Mouse (Mus musculus) heart, embryonic 11.5 days (tissue): ENCODE data around the gene Tpm4. TPM values are rescaled to one million over a fixed set of nuclear protein-coding genes. Genes with fewer than 3 reads are reported as not detected.

Experiments
- ATAC-seq: fragments of 200-750 bp; cut with Nextera tagmentation; replicated peaks from 2 replicates; pipeline ENCODE4 v1.8.0; 2017; ENCODE audit warnings: moderate library complexity; ENCODE audit not compliant: insufficient number of reproducible peaks, low FRiP score, low TSS enrichment
- H3K27ac ChIP-seq: fragments of 300-500 bp; sonication (generic); 2 replicates; pipeline ENCODE4 v1.5.1; 2014; ENCODE audit warnings: mild to moderate bottlenecking, low read depth, low read length
- H3K27me3 ChIP-seq: fragments of 300-500 bp; sonication (generic); 2 replicates; pipeline ENCODE4 v1.6.1; 2014; ENCODE audit warnings: mild to moderate bottlenecking, low read length, mixed read lengths; ENCODE audit not compliant: control insufficient read depth, insufficient read depth
- H3K36me3 ChIP-seq: fragments of 300-500 bp; sonication (generic); 2 replicates; pipeline ENCODE4 v1.6.1; 2014; ENCODE audit warnings: mild to moderate bottlenecking, low read length, moderate library complexity, mixed read lengths; ENCODE audit not compliant: control insufficient read depth, insufficient read depth
- H3K4me1 ChIP-seq: fragments of 300-500 bp; sonication (generic); 2 replicates; pipeline ENCODE4 v1.6.1; 2014; ENCODE audit warnings: low read length; ENCODE audit not compliant: control insufficient read depth, insufficient read depth
- H3K4me2 ChIP-seq: fragments of 300-500 bp; sonication (generic); 2 replicates; pipeline ENCODE4 v1.6.1; 2014; ENCODE audit warnings: mild to moderate bottlenecking, moderate library complexity
- H3K4me3 ChIP-seq: fragments of 300-500 bp; sonication (generic); 2 replicates; pipeline ENCODE4 v1.5.1; 2014; ENCODE audit warnings: low read depth, low read length
- H3K9ac ChIP-seq: fragments of 300-500 bp; sonication (generic); 2 replicates; pipeline ENCODE4 v1.6.1; 2014; ENCODE audit warnings: mild to moderate bottlenecking, low read depth, low read length, moderate library complexity
- H3K9me3 ChIP-seq: fragments of 300-500 bp; sonication (generic); replicated peaks from 2 replicates; pipeline ENCODE4 v1.6.1; 2016; ENCODE audit warnings: low read length; ENCODE audit not compliant: control insufficient read depth
- WGBS: fragments of 180-500 bp; shearing (Covaris S2); extraction: QIAGEN DNeasy Blood & Tissue Kit; methylation state at CpG from one replicate; pipeline ENCODE4 v1.1.7; 2014; ENCODE audit not compliant: insufficient replicate concordance; 5-methylcytosine and 5-hydroxymethylcytosine counted together
- polyA plus RNA-seq: library from polyadenylated mRNA; unstranded; fragments of >200 nt; fragmentation: Nextera tagmentation; extraction: Ambion mirVana; gene quantifications from 2 replicates; pipeline ENCODE4 v1.2.1, GENCODE M21; 2014

Gene Tpm4
- polyA plus RNA-seq, 1 experiment from 2014 or later = 405 TPM

DNA sequence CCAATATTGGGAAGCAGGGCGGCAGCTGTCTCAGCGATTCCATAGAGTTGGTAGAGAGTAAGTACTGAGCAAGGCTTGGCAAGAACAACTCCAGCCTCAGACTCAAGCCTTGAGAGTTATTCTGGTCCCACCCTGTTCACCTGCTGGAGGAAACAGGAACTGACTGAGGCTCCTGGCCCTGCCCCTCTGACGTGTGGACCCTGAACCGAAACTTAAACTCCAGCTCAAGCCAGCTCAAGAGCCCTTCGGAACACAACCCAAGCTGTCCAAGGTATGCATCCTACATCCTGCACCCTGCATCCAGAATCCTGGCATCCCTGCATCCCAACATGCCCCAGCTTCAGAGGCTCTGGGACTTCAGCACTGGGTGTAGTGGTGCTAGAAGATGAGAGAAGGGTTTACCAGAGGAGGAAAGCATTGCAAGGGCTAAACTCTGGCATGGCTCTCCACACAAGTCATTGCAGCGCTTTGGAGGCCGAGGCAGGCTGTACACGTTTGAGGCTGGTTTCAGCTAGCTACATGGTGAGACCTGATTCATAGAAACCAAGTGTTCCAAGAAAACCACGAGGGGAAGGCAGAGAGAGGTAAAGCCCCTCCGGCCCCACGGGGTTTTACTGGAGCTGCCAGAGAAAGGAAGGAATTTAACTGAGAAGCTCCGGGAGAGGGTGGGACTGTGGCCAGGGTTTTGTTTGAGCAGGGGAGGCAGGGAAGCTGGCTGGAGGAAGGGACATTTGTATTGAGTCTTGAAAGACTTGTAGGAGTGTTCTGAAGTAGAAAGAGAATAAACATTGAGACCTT is 54.8 kb downstream of the Tpm4 start, which contains the start of gene Hsh2d:
TSS of gene Hsh2d (plus strand) at position 222 of the 798 bp plus-strand sequence.
- H3K36me3 ChIP-seq = no peaks in the 10 kb centered on the region
- WGBS = 68% methylated on average over 12 of the region's 12 CpGs
- H3K4me2 ChIP-seq = no peak within 1 kb of the TSS
- no peaks in the 10 kb centered on the region for H3K9me3 ChIP-seq
- no peak within 1 kb of the TSS for H3K4me3 ChIP-seq
- no peak for ATAC-seq
- H3K27me3 ChIP-seq = no peaks in the 10 kb centered on the region
- no peak within 1 kb of the TSS for H3K27ac ChIP-seq
- no peak within 1 kb of the TSS for H3K9ac ChIP-seq
- no peaks in the 10 kb centered on the region for H3K4me1 ChIP-seq

DNA sequence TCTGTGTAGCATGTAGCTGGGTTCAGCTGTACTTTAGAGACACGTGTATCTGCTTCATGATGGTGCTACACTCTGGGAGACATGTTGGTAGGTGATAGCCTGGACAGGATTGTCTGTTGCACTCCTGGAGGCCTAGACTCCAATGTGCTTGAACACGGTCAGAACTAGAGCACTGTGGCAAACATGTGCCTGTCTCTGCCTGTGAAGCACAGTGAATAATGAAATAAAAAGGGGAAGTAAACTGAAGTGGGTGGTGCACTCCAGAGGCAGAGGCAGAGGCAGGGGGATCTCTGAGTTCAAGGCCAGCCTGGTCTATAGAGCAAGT is 55.4 kb downstream of the Tpm4 start:
- Histone ChIP-seq H3K27ac (no peak overlapping the region), H3K9ac (no peak overlapping the region), H3K36me3 (no peaks in the 10 kb centered on the region), H3K4me2 (no peak overlapping the region), H3K4me3 (no peak overlapping the region), H3K4me1 (no peaks in the 10 kb centered on the region), H3K9me3 (no peaks in the 10 kb centered on the region), H3K27me3 (no peaks in the 10 kb centered on the region)
- 80% methylated on average over 2 of the region's 2 CpGs for WGBS
- ATAC-seq = no peak

DNA sequence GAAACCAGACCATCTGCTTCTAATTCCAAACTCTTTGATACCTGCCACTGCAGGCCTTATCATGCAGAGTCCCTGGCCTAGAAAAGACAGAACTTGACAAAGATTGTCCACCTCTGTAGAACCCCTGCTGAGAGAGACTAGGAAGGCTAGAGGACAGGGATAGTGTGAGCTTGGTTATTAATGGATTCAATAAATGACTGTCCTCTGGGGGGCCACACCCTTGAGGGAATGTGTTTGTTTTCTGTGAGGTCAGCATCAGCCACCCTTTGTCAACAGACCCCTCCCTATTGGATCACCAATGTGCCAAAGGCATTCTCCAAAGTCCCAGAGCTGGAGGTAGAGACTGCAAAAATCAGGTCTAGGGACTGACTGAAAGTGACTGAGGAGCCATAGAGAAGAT is 57.3 kb downstream of the Tpm4 start:
- Histone ChIP-seq H3K36me3 (no peaks in the 10 kb centered on the region), H3K4me1 (no peaks in the 10 kb centered on the region), H3K4me2 (no peak overlapping the region), H3K4me3 (no peak overlapping the region), H3K9me3 (no peaks in the 10 kb centered on the region), H3K9ac (no peak overlapping the region), H3K27ac (no peak overlapping the region), H3K27me3 (no peaks in the 10 kb centered on the region)
- no peak for ATAC-seq

DNA sequence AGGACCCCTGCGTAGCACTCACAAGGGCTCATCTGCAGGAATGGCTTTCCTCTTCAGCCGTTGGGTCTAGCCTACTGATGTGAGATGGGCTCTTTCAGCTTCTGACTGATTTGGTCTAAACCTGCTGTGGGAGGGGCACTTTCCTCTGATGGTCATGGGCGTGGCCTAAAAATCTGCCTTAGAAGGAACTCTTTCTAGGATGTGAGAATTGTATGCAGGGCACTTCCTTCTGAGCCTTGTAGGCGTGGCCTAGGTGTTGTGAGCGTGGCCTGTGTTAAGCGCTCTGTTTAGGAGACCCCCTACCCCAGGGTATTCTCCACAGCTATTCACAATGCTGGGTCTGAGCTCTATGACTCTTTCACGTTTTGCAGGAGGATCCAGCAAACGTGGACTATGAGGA is 63.2 kb downstream of the Tpm4 start:
- 48% methylated on average over 8 of the region's 8 CpGs for WGBS
- Histone ChIP-seq H3K9me3 (peaks cover 8% of the 10 kb centered on the region), H3K27ac (no peak overlapping the region), H3K27me3 (no peaks in the 10 kb centered on the region), H3K4me2 (no peak overlapping the region), H3K4me1 (no peaks in the 10 kb centered on the region), H3K36me3 (no peaks in the 10 kb centered on the region), H3K9ac (no peak overlapping the region), H3K4me3 (no peak overlapping the region)
- ATAC-seq = no peak

Other genes with a start within 250 kb of the Tpm4 start
- 2.4 and 3.1 TPM in 2 replicates for gene Zfp882, start 226.4 kb upstream of the Tpm4 start, polyA plus RNA-seq
- gene Zfp617, start 226.3 kb upstream of the Tpm4 start, polyA plus RNA-seq = 34.4 and 36.4 TPM in 2 replicates
- gene Zfp961, start 183.9 kb upstream of the Tpm4 start, polyA plus RNA-seq = 15.2 and 15.7 TPM in 2 replicates
- gene Cyp4f18, start 125.3 kb upstream of the Tpm4 start, polyA plus RNA-seq = 0.30 and 0.39 TPM in 2 replicates
- not detected in 2 replicates for gene Olfr372, start 93.8 kb upstream of the Tpm4 start, polyA plus RNA-seq
- not detected in 2 replicates for gene Olfr373, start 51.8 kb upstream of the Tpm4 start, polyA plus RNA-seq
- gene Olfr374, start 27.9 kb upstream of the Tpm4 start, polyA plus RNA-seq = 0.23 TPM in 1 of 2 replicates, not detected in the other
- gene Rab8a, start 26.2 kb downstream of the Tpm4 start, polyA plus RNA-seq = 65.5 and 71.6 TPM in 2 replicates
- 0.11 TPM in 1 of 2 replicates, not detected in the other for gene Hsh2d, start 54.7 kb downstream of the Tpm4 start, polyA plus RNA-seq
- gene Cib3, start 77.9 kb downstream of the Tpm4 start, polyA plus RNA-seq = not detected in 2 replicates
- not detected in 2 replicates for gene Gm11034, start 78.7 kb downstream of the Tpm4 start, polyA plus RNA-seq
- 44.7 and 45.1 TPM in 2 replicates for gene Fam32a, start 84.8 kb downstream of the Tpm4 start, polyA plus RNA-seq
- 110 and 112 TPM in 2 replicates for gene Ap1m1, start 105.0 kb downstream of the Tpm4 start, polyA plus RNA-seq
- 22.5 and 25.2 TPM in 2 replicates for gene Gm10282, start 170.3 kb downstream of the Tpm4 start, polyA plus RNA-seq
- gene Klf2, start 184.1 kb downstream of the Tpm4 start, polyA plus RNA-seq = 16.7 and 17.7 TPM in 2 replicates